Mouse (Mus musculus): Measurements from ENCODE around the gene Sdc3. TPM values are rescaled to one million over a fixed set of nuclear protein-coding genes. Genes with fewer than 3 reads are reported as not detected.

Sdc3 gene
- polyA plus RNA-seq (2014; fragmentation: Nextera tagmentation; extraction: Ambion mirVana) = 12.1 and 13.6 TPM in 2 replicates

GRCm38 (mm10) chr4:130792376-130793179, at the start of gene Sdc3:
Gene Sdc3 (plus strand): TSS chr4:130792537.
- H3K9ac ChIP-seq (ENCODE audit: low read length) = peak within 1 kb of the TSS; percentile 98
- H3K36me3 ChIP-seq (ENCODE audit: control insufficient read depth, insufficient read depth, low read length) = no peaks in the 10 kb centered on the region
- WGBS = 3% methylated on average over 79 of the region's 99 CpGs
- peaks cover 13% of the 10 kb centered on the region for H3K27me3 ChIP-seq (ENCODE audit: control insufficient read depth, insufficient read depth, low read length)
- H3K4me1 ChIP-seq (ENCODE audit: control insufficient read depth, insufficient read depth, low read length) = peaks cover 12% of the 10 kb centered on the region
- H3K4me3 ChIP-seq (ENCODE audit: low read depth, low read length) = peak within 1 kb of the TSS; percentile 89
- ATAC-seq (ENCODE audit: low FRiP score) (peak; percentile 55), DNase-seq (ENCODE audit: low spot score, missing footprints) (peak; percentile 94)
- peak within 1 kb of the TSS; percentile 99 for H3K4me2 ChIP-seq
- H3K27ac ChIP-seq (ENCODE audit: low read depth, low read length) = peak within 1 kb of the TSS; percentile 67
- H3K9me3 ChIP-seq (ENCODE audit: control insufficient read depth, low read length) = no peaks in the 10 kb centered on the region

- ATAC-seq (ENCODE audit: low FRiP score) (no peak), DNase-seq (ENCODE audit: low spot score, missing footprints) (no peak)
- H3K4me3 ChIP-seq (ENCODE audit: low read depth, low read length) = no peak overlapping the region
- H3K9ac ChIP-seq (ENCODE audit: low read length) = no peak overlapping the region
- 79% methylated on average over 4 of the region's 4 CpGs for WGBS
- H3K36me3 ChIP-seq (ENCODE audit: control insufficient read depth, insufficient read depth, low read length) = peaks cover 34% of the 10 kb centered on the region
- no peaks in the 10 kb centered on the region for H3K9me3 ChIP-seq (ENCODE audit: control insufficient read depth, low read length)
- no peak overlapping the region for H3K4me2 ChIP-seq
- no peaks in the 10 kb centered on the region for H3K4me1 ChIP-seq (ENCODE audit: control insufficient read depth, insufficient read depth, low read length)
- no peaks in the 10 kb centered on the region for H3K27me3 ChIP-seq (ENCODE audit: control insufficient read depth, insufficient read depth, low read length)
- no peak overlapping the region for H3K27ac ChIP-seq (ENCODE audit: low read depth, low read length)
These were observed 48.3 kb upstream of the Sdc3 start for GRCm38 (mm10) chr4:130744058-130744457.

GRCm38 (mm10) chr4:130745561-130746306, 46.6 kb upstream of the Sdc3 start:
- ATAC-seq (ENCODE audit: low FRiP score) = no peak
- no peaks in the 10 kb centered on the region for H3K27me3 ChIP-seq (ENCODE audit: control insufficient read depth, insufficient read depth, low read length)

GRCm38 (mm10) chr4:130749566-130749965, 42.8 kb upstream of the Sdc3 start:
- Histone ChIP-seq H3K4me2 (no peak overlapping the region), H3K36me3 (ENCODE audit: control insufficient read depth, insufficient read depth, low read length) (peaks cover 42% of the 10 kb centered on the region), H3K27me3 (ENCODE audit: control insufficient read depth, insufficient read depth, low read length) (no peaks in the 10 kb centered on the region), H3K9ac (ENCODE audit: low read length) (no peak overlapping the region), H3K27ac (ENCODE audit: low read depth, low read length) (no peak overlapping the region), H3K9me3 (ENCODE audit: control insufficient read depth, low read length) (no peaks in the 10 kb centered on the region), H3K4me3 (ENCODE audit: low read depth, low read length) (no peak overlapping the region), H3K4me1 (ENCODE audit: control insufficient read depth, insufficient read depth, low read length) (no peaks in the 10 kb centered on the region)
- DNase-seq (ENCODE audit: low spot score, missing footprints) = no peak
- 81% methylated on average over 7 of the region's 7 CpGs for WGBS
- ATAC-seq (ENCODE audit: low FRiP score) = no peak

More at GRCm38 (mm10) chr4:130745561-130746306, 46.6 kb upstream of the Sdc3 start:
- Histone ChIP-seq H3K4me1 (ENCODE audit: control insufficient read depth, insufficient read depth, low read length) (no peaks in the 10 kb centered on the region), H3K27ac (ENCODE audit: low read depth, low read length) (no peak overlapping the region), H3K9ac (ENCODE audit: low read length) (no peak overlapping the region), H3K4me2 (no peak overlapping the region), H3K9me3 (ENCODE audit: control insufficient read depth, low read length) (no peaks in the 10 kb centered on the region), H3K36me3 (ENCODE audit: control insufficient read depth, insufficient read depth, low read length) (peaks cover 40% of the 10 kb centered on the region), H3K4me3 (ENCODE audit: low read depth, low read length) (no peak overlapping the region)
- DNase-seq (ENCODE audit: low spot score, missing footprints) = no peak
- 88% methylated on average over 5 of the region's 5 CpGs for WGBS

- WGBS = 96% methylated on average over 2 of the region's 2 CpGs
- no peak overlapping the region for H3K9ac ChIP-seq (ENCODE audit: low read length)
- no peaks in the 10 kb centered on the region for H3K27me3 ChIP-seq (ENCODE audit: control insufficient read depth, insufficient read depth, low read length)
- ATAC-seq (ENCODE audit: low FRiP score) = no peak
- no peaks in the 10 kb centered on the region for H3K4me1 ChIP-seq (ENCODE audit: control insufficient read depth, insufficient read depth, low read length)
- H3K4me2 ChIP-seq = no peak overlapping the region
- DNase-seq (ENCODE audit: low spot score, missing footprints) = no peak
- H3K4me3 ChIP-seq (ENCODE audit: low read depth, low read length) = no peak overlapping the region
- H3K36me3 ChIP-seq (ENCODE audit: control insufficient read depth, insufficient read depth, low read length) = peaks cover 36% of the 10 kb centered on the region
- no peak overlapping the region for H3K27ac ChIP-seq (ENCODE audit: low read depth, low read length)
- no peaks in the 10 kb centered on the region for H3K9me3 ChIP-seq (ENCODE audit: control insufficient read depth, low read length)
These were observed 40.4 kb upstream of the Sdc3 start for GRCm38 (mm10) chr4:130751966-130752365.

GRCm38 (mm10) chr4:130752591-130752990, 39.7 kb upstream of the Sdc3 start:
- WGBS = 83% methylated on average over 7 of the region's 7 CpGs
- H3K4me1 ChIP-seq (ENCODE audit: control insufficient read depth, insufficient read depth, low read length) = no peaks in the 10 kb centered on the region
- ATAC-seq (ENCODE audit: low FRiP score) (no peak), DNase-seq (ENCODE audit: low spot score, missing footprints) (no peak)
- H3K27me3 ChIP-seq (ENCODE audit: control insufficient read depth, insufficient read depth, low read length) = no peaks in the 10 kb centered on the region
- H3K36me3 ChIP-seq (ENCODE audit: control insufficient read depth, insufficient read depth, low read length) = peaks cover 30% of the 10 kb centered on the region
- H3K9me3 ChIP-seq (ENCODE audit: control insufficient read depth, low read length) = no peaks in the 10 kb centered on the region
- no peak overlapping the region for H3K4me2 ChIP-seq
- H3K27ac ChIP-seq (ENCODE audit: low read depth, low read length) = no peak overlapping the region
- no peak overlapping the region for H3K4me3 ChIP-seq (ENCODE audit: low read depth, low read length)
- H3K9ac ChIP-seq (ENCODE audit: low read length) = no peak overlapping the region

GRCm38 (mm10) chr4:130753755-130754154, 38.6 kb upstream of the Sdc3 start:
- DNase-seq (ENCODE audit: low spot score, missing footprints) = no peak
- ATAC-seq (ENCODE audit: low FRiP score) = no peak
- H3K36me3 ChIP-seq (ENCODE audit: control insufficient read depth, insufficient read depth, low read length) = peaks cover 28% of the 10 kb centered on the region

GRCm38 (mm10) chr4:130754776-130755175, 37.6 kb upstream of the Sdc3 start:
- Histone ChIP-seq H3K4me2 (no peak overlapping the region), H3K9ac (ENCODE audit: low read length) (no peak overlapping the region), H3K4me1 (ENCODE audit: control insufficient read depth, insufficient read depth, low read length) (no peaks in the 10 kb centered on the region), H3K36me3 (ENCODE audit: control insufficient read depth, insufficient read depth, low read length) (peaks cover 28% of the 10 kb centered on the region), H3K27me3 (ENCODE audit: control insufficient read depth, insufficient read depth, low read length) (no peaks in the 10 kb centered on the region), H3K9me3 (ENCODE audit: control insufficient read depth, low read length) (no peaks in the 10 kb centered on the region), H3K27ac (ENCODE audit: low read depth, low read length) (no peak overlapping the region), H3K4me3 (ENCODE audit: low read depth, low read length) (no peak overlapping the region)
- 88% methylated on average over 2 of the region's 2 CpGs for WGBS
- DNase-seq (ENCODE audit: low spot score, missing footprints) (no peak), ATAC-seq (ENCODE audit: low FRiP score) (no peak)

More at GRCm38 (mm10) chr4:130753755-130754154, 38.6 kb upstream of the Sdc3 start:
- H3K4me2 ChIP-seq = no peak overlapping the region
- no peaks in the 10 kb centered on the region for H3K4me1 ChIP-seq (ENCODE audit: control insufficient read depth, insufficient read depth, low read length)
- no peak overlapping the region for H3K4me3 ChIP-seq (ENCODE audit: low read depth, low read length)
- no peak overlapping the region for H3K27ac ChIP-seq (ENCODE audit: low read depth, low read length)
- H3K9ac ChIP-seq (ENCODE audit: low read length) = no peak overlapping the region
- no peaks in the 10 kb centered on the region for H3K9me3 ChIP-seq (ENCODE audit: control insufficient read depth, low read length)
- H3K27me3 ChIP-seq (ENCODE audit: control insufficient read depth, insufficient read depth, low read length) = no peaks in the 10 kb centered on the region
- 84% methylated on average over 5 of the region's 5 CpGs for WGBS

- Histone ChIP-seq H3K36me3 (ENCODE audit: control insufficient read depth, insufficient read depth, low read length) (peaks cover 36% of the 10 kb centered on the region), H3K9me3 (ENCODE audit: control insufficient read depth, low read length) (no peaks in the 10 kb centered on the region), H3K4me1 (ENCODE audit: control insufficient read depth, insufficient read depth, low read length) (no peaks in the 10 kb centered on the region), H3K4me3 (ENCODE audit: low read depth, low read length) (no peak overlapping the region), H3K27ac (ENCODE audit: low read depth, low read length) (no peak overlapping the region), H3K9ac (ENCODE audit: low read length) (no peak overlapping the region), H3K4me2 (no peak overlapping the region), H3K27me3 (ENCODE audit: control insufficient read depth, insufficient read depth, low read length) (no peaks in the 10 kb centered on the region)
- ATAC-seq (ENCODE audit: low FRiP score) = no peak
- 96% methylated on average over 2 of the region's 2 CpGs for WGBS
- no peak for DNase-seq (ENCODE audit: low spot score, missing footprints)
These were observed 32.5 kb upstream of the Sdc3 start for GRCm38 (mm10) chr4:130759875-130760274.

Data from midbrain, embryonic 11.5 days (tissue).